In genomic region chr11:8534893-8535292, GRCm38 (mm10) we compare ENCODE assay signal across 9 mouse cellular contexts.
DNase-seq lines count a peak whose midpoint lies in the region; ATAC-seq and TF ChIP-seq lines count a peak whose summit lies in the region.
"Had no signal": no experiment of that assay in that cellular context is flagged by ENCODE, and none has a peak within 500 bp of the region (broad histone marks: within the 10 kb centered on the region; RNA-seq: fewer than 3 reads in every experiment).

No protein-coding gene starts in this region.

- no peak overlapping the region for H3K4me3 ChIP-seq in kidney, embryonic 16.5 days (ENCODE audit: low read length)
- no peak overlapping the region for H3K4me3 ChIP-seq in liver, adult 2 months (ENCODE audit: insufficient read depth, low read depth, low read length)
- H3K4me3 ChIP-seq in neural tube, embryonic 13.5 days = no peak overlapping the region
- H3K4me3 ChIP-seq: embryonic facial prominence, embryonic 12.5 days had no signal

- DNase-seq in ovary, adult 18-20 months (ENCODE audit: low spot score) = peak; percentile 20
- no peak for DNase-seq in ovary, postnatal 10 days (ENCODE audit: low spot score)
- peak; percentile 88 to 89 for DNase-seq in cerebellum, postnatal 14 days
- peak; percentile 71 to 72 for DNase-seq in frontal cortex, postnatal 36 days (ENCODE audit: low spot score in 2 of 2)
- peak; percentile 49 for DNase-seq in liver, adult 2 months (ENCODE audit: extremely low read depth, low read depth, low spot score)
- DNase-seq in testis, postnatal 10 days (ENCODE audit: low spot score) = peak; percentile 81

- no peaks in the 10 kb centered on the region for H3K79me2 ChIP-seq in liver, adult 2 months (ENCODE audit: control insufficient read depth, insufficient read depth, low read length)

- no peak for TF ChIP-seq POLR2A in liver, adult 2 months (IDR thresholded peaks at IDR 0.05; ENCODE audit: extremely low read depth, insufficient read depth, low read length)

- no peak overlapping the region for H3K27ac ChIP-seq in kidney, embryonic 16.5 days (ENCODE audit: low read length)
- no peak overlapping the region for H3K27ac ChIP-seq in liver, adult 2 months (replicated peaks; ENCODE audit: insufficient read depth, low read depth, low read length)
- no peak overlapping the region for H3K27ac ChIP-seq in neural tube, embryonic 13.5 days (replicated peaks)
- H3K27ac ChIP-seq: embryonic facial prominence, embryonic 12.5 days had no signal

- no peaks in the 10 kb centered on the region for H3K9me3 ChIP-seq in kidney, embryonic 16.5 days (ENCODE audit: low read length)
- no peaks in the 10 kb centered on the region for H3K9me3 ChIP-seq in neural tube, embryonic 13.5 days
- H3K9me3 ChIP-seq: embryonic facial prominence, embryonic 12.5 days had no signal

- TF ChIP-seq CTCF in liver, adult 2 months (IDR thresholded peaks at IDR 0.05; ENCODE audit: low read depth, low read length) = peak; percentile 91

- peaks cover 37% of the 10 kb centered on the region for H3K4me1 ChIP-seq in kidney, embryonic 16.5 days (ENCODE audit: insufficient read depth, low read length)
- no peaks in the 10 kb centered on the region for H3K4me1 ChIP-seq in liver, adult 2 months (ENCODE audit: control insufficient read depth, insufficient read depth, low read length)
- peaks cover 11% of the 10 kb centered on the region for H3K4me1 ChIP-seq in neural tube, embryonic 13.5 days (replicated peaks)

- no peak overlapping the region for H3K4me2 ChIP-seq in kidney, embryonic 16.5 days (replicated peaks; ENCODE audit: low read depth, low read length)
- H3K4me2 ChIP-seq in neural tube, embryonic 13.5 days = no peak overlapping the region
- H3K4me2 ChIP-seq: embryonic facial prominence, embryonic 12.5 days had no signal

- no peak overlapping the region for H3K9ac ChIP-seq in kidney, embryonic 16.5 days (replicated peaks; ENCODE audit: low read length)
- no peak overlapping the region for H3K9ac ChIP-seq in liver, adult 2 months (ENCODE audit: low read depth, low read length)
- H3K9ac ChIP-seq in neural tube, embryonic 13.5 days = no peak overlapping the region
- H3K9ac ChIP-seq: embryonic facial prominence, embryonic 12.5 days had no signal

- peaks cover 29% of the 10 kb centered on the region for H3K36me3 ChIP-seq in kidney, embryonic 16.5 days (ENCODE audit: insufficient read depth, low read length)
- H3K36me3 ChIP-seq in liver, adult 2 months (ENCODE audit: control insufficient read depth, insufficient read depth, low read length) = peaks cover 2% of the 10 kb centered on the region; the same call in 1 of the 2 replicates
- no peaks in the 10 kb centered on the region for H3K36me3 ChIP-seq in neural tube, embryonic 13.5 days

- 24% methylated on average over 4 of the region's 4 CpGs for WGBS in kidney, embryonic 16.5 days
- 17% methylated on average over 4 of the region's 4 CpGs for WGBS in liver, adult 2 months
- WGBS in neural tube, embryonic 13.5 days = 29% methylated on average over 4 of the region's 4 CpGs

- H3K27me3 ChIP-seq in kidney, embryonic 16.5 days (ENCODE audit: insufficient read depth, low read length) = no peaks in the 10 kb centered on the region
- no peaks in the 10 kb centered on the region for H3K27me3 ChIP-seq in liver, adult 2 months (ENCODE audit: control insufficient read depth, insufficient read depth, low read length)
- H3K27me3 ChIP-seq in neural tube, embryonic 13.5 days = no peaks in the 10 kb centered on the region
- H3K27me3 ChIP-seq: embryonic facial prominence, embryonic 12.5 days had no signal

- ATAC-seq in kidney, embryonic 16.5 days (ENCODE audit: low FRiP score, low TSS enrichment) = peak; percentile 15; the same call in 1 of the 2 replicates
- ATAC-seq in neural tube, embryonic 13.5 days (ENCODE audit: low read depth) = peak; percentile 49; the same call in 1 of the 2 replicates
